ENCODE assay signal across 9 mouse cellular contexts in the genomic region with DNA sequence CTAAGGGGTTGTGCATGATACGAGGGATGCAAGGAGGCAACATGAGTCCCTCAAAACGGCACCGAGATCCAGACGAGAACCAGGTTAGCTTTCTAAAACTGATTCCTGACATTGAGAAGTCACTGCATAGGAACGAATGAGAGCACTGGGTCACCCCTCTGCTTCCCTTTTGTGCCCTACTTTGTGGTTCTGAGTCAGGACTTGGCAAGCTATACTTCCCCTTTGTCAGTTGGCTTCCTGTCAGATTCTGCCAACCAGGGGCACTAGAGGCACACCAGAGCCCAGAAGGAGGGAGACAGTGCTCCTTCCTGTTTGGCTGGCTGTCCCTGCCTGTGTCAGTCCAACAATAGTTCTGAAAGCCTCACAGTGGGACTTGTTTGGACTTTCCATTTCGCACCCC. TPM values are rescaled to one million over a fixed set of nuclear protein-coding genes. Genes with fewer than 3 reads are reported as not detected.
DNase-seq lines count a peak whose midpoint lies in the region; ATAC-seq and TF ChIP-seq lines count a peak whose summit lies in the region.
"Had no signal": no experiment of that assay in that cellular context is flagged by ENCODE, and none has a peak within 500 bp of the region (broad histone marks: within the 10 kb centered on the region; RNA-seq: fewer than 3 reads in every experiment).

No protein-coding gene starts in this region.

- no peak for ATAC-seq in hindbrain, embryonic 16.5 days

- no peak for TF ChIP-seq CTCF in gastrocnemius, adult 2 months (IDR thresholded peaks at IDR 0.05)

- WGBS in hindbrain, embryonic 16.5 days, result 90% methylated on average over 6 of the region's 6 CpGs

- H3K9me3 ChIP-seq in hindbrain, embryonic 16.5 days (ENCODE audit: control insufficient read depth, low read length), result no peaks in the 10 kb centered on the region
- H3K9me3 ChIP-seq: G1E had no signal

- H3K27ac ChIP-seq in gastrocnemius, adult 2 months, result no peak overlapping the region
- H3K27ac ChIP-seq in hindbrain, embryonic 16.5 days (ENCODE audit: low read depth, low read length), result no peak overlapping the region

- H3K27me3 ChIP-seq in hindbrain, embryonic 16.5 days (replicated peaks; ENCODE audit: control insufficient read depth, insufficient read depth, low read length), result no peaks in the 10 kb centered on the region

- no peaks in the 10 kb centered on the region for H3K36me3 ChIP-seq in hindbrain, embryonic 16.5 days (ENCODE audit: control insufficient read depth, insufficient read depth, low read length)
- H3K36me3 ChIP-seq: G1E had no signal

- intact Hi-C loops in gastrocnemius, adult 2 months (cut with DNase I), result no loop called here

- no peaks in the 10 kb centered on the region for H3K4me1 ChIP-seq in hindbrain, embryonic 16.5 days (ENCODE audit: control insufficient read depth, insufficient read depth, low read depth, low read length)

- peak; percentile 42 for DNase-seq in gastrocnemius, adult 18-20 months (ENCODE audit: low spot score)
- DNase-seq in gastrocnemius, adult 2 months, result no peak
- peak; percentile 52 for DNase-seq in NIH3T3 (ENCODE audit: low read depth)
- DNase-seq in cerebellum, postnatal 36 days, result peak; percentile 62
- DNase-seq in layer of hippocampus, adult 8-10 months (ENCODE audit: low spot score in 2 of 2), result peak; percentile 7 to 20
- peak; percentile 88 for DNase-seq in lung, postnatal 36 days
- peak; percentile 67 to 72 for DNase-seq in thymus, postnatal 10 days (ENCODE audit: low spot score in 2 of 2)

- no peak overlapping the region for H3K4me2 ChIP-seq in hindbrain, embryonic 16.5 days (ENCODE audit: low read length)

- no peak overlapping the region for H3K4me3 ChIP-seq in gastrocnemius, adult 2 months
- H3K4me3 ChIP-seq in hindbrain, embryonic 16.5 days (ENCODE audit: low read length), result no peak overlapping the region

- H3K9ac ChIP-seq in hindbrain, embryonic 16.5 days (ENCODE audit: low read depth, low read length), result no peak overlapping the region

RNA-seq across cellular contexts. Expression of gene P4ha2, which starts 56.0 kb away (rescaled TPM):
- 10 to 100 TPM; 31.9 to 38.1 TPM for total RNA-seq in gastrocnemius, adult 18-20 months (2021)
- total RNA-seq in gastrocnemius, adult 2 months (2021), result 10 to 100 TPM; 27.2 to 46.2 TPM
- 10 to 100 TPM; 24.3 to 30.8 (median 26.7) TPM for total RNA-seq in layer of hippocampus, adult 8-10 months (2022)
- polyA plus RNA-seq in hindbrain, embryonic 16.5 days (2015; fragmentation: Nextera tagmentation; extraction: Ambion mirVana), result 12.3 and 15.1 TPM in 2 replicates
- polyA plus RNA-seq: G1E had no signal
